In genomic region chr9:37349050-37349449, GRCm38 (mm10) we compare ENCODE assay signal across 9 mouse cellular contexts. TPM values are rescaled to one million over a fixed set of nuclear protein-coding genes. Genes with fewer than 3 reads are reported as not detected.
DNase-seq lines count a peak whose midpoint lies in the region; ATAC-seq and TF ChIP-seq lines count a peak whose summit lies in the region.
"Had no signal": no experiment of that assay in that cellular context is flagged by ENCODE, and none has a peak within 500 bp of the region (broad histone marks: within the 10 kb centered on the region; RNA-seq: fewer than 3 reads in every experiment).

No protein-coding gene starts in this region.

- no peaks in the 10 kb centered on the region for H3K36me3 ChIP-seq in kidney, embryonic 15.5 days
- H3K36me3 ChIP-seq in hindbrain, embryonic 16.5 days (ENCODE audit: control insufficient read depth, insufficient read depth, low read length), result no peaks in the 10 kb centered on the region
- H3K36me3 ChIP-seq in midbrain, embryonic 16.5 days (ENCODE audit: control insufficient read depth, insufficient read depth, low read length), result no peaks in the 10 kb centered on the region

- H3K9ac ChIP-seq in kidney, embryonic 15.5 days, result no peak overlapping the region
- H3K9ac ChIP-seq in hindbrain, embryonic 16.5 days (ENCODE audit: low read depth, low read length), result peak overlapping the region; percentile 90
- H3K9ac ChIP-seq in midbrain, embryonic 16.5 days (ENCODE audit: low read depth, low read length), result peak overlapping the region; percentile 67

- WGBS in kidney, embryonic 15.5 days, result 92% methylated on average over 3 of the region's 3 CpGs
- 94% methylated on average over 3 of the region's 3 CpGs for WGBS in hindbrain, embryonic 16.5 days
- 92% methylated on average over 3 of the region's 3 CpGs for WGBS in midbrain, embryonic 16.5 days

- peak overlapping the region; percentile 76 for H3K4me2 ChIP-seq in kidney, embryonic 15.5 days
- H3K4me2 ChIP-seq in hindbrain, embryonic 16.5 days (ENCODE audit: low read length), result peak overlapping the region; percentile 98
- H3K4me2 ChIP-seq in midbrain, embryonic 16.5 days (ENCODE audit: low read length), result peak overlapping the region; percentile 98

- peaks cover 13% of the 10 kb centered on the region for H3K4me1 ChIP-seq in kidney, embryonic 15.5 days
- H3K4me1 ChIP-seq in cortical plate, adult 2 months (ENCODE audit: control insufficient read depth, insufficient read depth, low read length), result peaks cover 2% of the 10 kb centered on the region; the same call in 1 of the 2 replicates
- H3K4me1 ChIP-seq in hindbrain, embryonic 16.5 days (ENCODE audit: control insufficient read depth, insufficient read depth, low read depth, low read length), result peaks cover 12% of the 10 kb centered on the region
- peaks cover 12% of the 10 kb centered on the region for H3K4me1 ChIP-seq in midbrain, embryonic 16.5 days (ENCODE audit: control insufficient read depth, insufficient read depth, low read length)

- TF ChIP-seq POLR2A in cortical plate, adult 2 months (IDR thresholded peaks at IDR 0.05; ENCODE audit: extremely low read depth, insufficient read depth, low read length), result no peak

- 0 out of 2 replicates have a peak, but pooled peaks cover 3% of the 10 kb centered on the region for H3K27me3 ChIP-seq in kidney, embryonic 15.5 days
- no peaks in the 10 kb centered on the region for H3K27me3 ChIP-seq in hindbrain, embryonic 16.5 days (replicated peaks; ENCODE audit: control insufficient read depth, insufficient read depth, low read length)
- H3K27me3 ChIP-seq in midbrain, embryonic 16.5 days (ENCODE audit: control insufficient read depth, insufficient read depth, low read depth, low read length), result no peaks in the 10 kb centered on the region

- TF ChIP-seq CTCF in cortical plate, adult 2 months (IDR thresholded peaks at IDR 0.05; ENCODE audit: extremely low read depth, insufficient read depth, low read length), result no peak

- no peak for ATAC-seq in kidney, embryonic 15.5 days (replicated peaks; ENCODE audit: low FRiP score)
- ATAC-seq in hindbrain, embryonic 16.5 days, result no peak
- ATAC-seq in midbrain, embryonic 16.5 days, result no peak

- H3K27ac ChIP-seq in kidney, embryonic 15.5 days, result no peak overlapping the region
- peak overlapping the region; percentile 11; the same call in 1 of the 2 replicates for H3K27ac ChIP-seq in cortical plate, adult 2 months (ENCODE audit: insufficient read depth, low read length)
- peak overlapping the region; percentile 90 for H3K27ac ChIP-seq in hindbrain, embryonic 16.5 days (ENCODE audit: low read depth, low read length)
- peak overlapping the region; percentile 85 for H3K27ac ChIP-seq in midbrain, embryonic 16.5 days (ENCODE audit: low read length)

- H3K9me3 ChIP-seq in kidney, embryonic 15.5 days (replicated peaks), result no peaks in the 10 kb centered on the region
- no peaks in the 10 kb centered on the region for H3K9me3 ChIP-seq in hindbrain, embryonic 16.5 days (ENCODE audit: control insufficient read depth, low read length)
- H3K9me3 ChIP-seq in midbrain, embryonic 16.5 days (replicated peaks; ENCODE audit: control insufficient read depth, low read length, poor library complexity, severe bottlenecking), result no peaks in the 10 kb centered on the region

- DNase-seq in kidney, postnatal 4 days, result no peak
- DNase-seq in spleen, postnatal 4 days (ENCODE audit: low spot score in 2 of 2), result no peak
- DNase-seq in adipocyte (ENCODE audit: low spot score), result no peak
- DNase-seq in adrenal gland, adult 18-20 months (ENCODE audit: low spot score in 2 of 2), result no peak

- peak overlapping the region; percentile 84 for H3K4me3 ChIP-seq in kidney, embryonic 15.5 days (replicated peaks)
- peak overlapping the region; percentile 43; the same call in 1 of the 2 replicates for H3K4me3 ChIP-seq in cortical plate, adult 2 months (ENCODE audit: insufficient read depth, low read length)
- peak overlapping the region; percentile 84 for H3K4me3 ChIP-seq in hindbrain, embryonic 16.5 days (ENCODE audit: low read length)
- peak overlapping the region; percentile 63 for H3K4me3 ChIP-seq in midbrain, embryonic 16.5 days (ENCODE audit: low read depth, low read length)

RNA-seq across cellular contexts. Expression of gene Ccdc15, which starts 0.8 kb away (rescaled TPM):
- polyA plus RNA-seq in kidney, embryonic 15.5 days (2015; fragmentation: Nextera tagmentation; extraction: Ambion mirVana), result 7.1 and 8.0 TPM in 2 replicates
- polyA plus RNA-seq in cortical plate, adult 2 months (2012; rRNA removed), result 1.4 and 1.5 TPM in 2 replicates
- 6.1 and 7.1 TPM in 2 replicates for polyA plus RNA-seq in hindbrain, embryonic 16.5 days (2015; fragmentation: Nextera tagmentation; extraction: Ambion mirVana)
- 7.3 and 9.2 TPM in 2 replicates for polyA plus RNA-seq in midbrain, embryonic 16.5 days (2015; fragmentation: Nextera tagmentation; extraction: Ambion mirVana)
- total RNA-seq in adrenal gland, adult 18-20 months (2021), result 1 to 10 TPM; 1.9 to 2.0 TPM

RNA-seq across cellular contexts. Expression of gene Hepacam, which starts 18.1 kb away (rescaled TPM):
- polyA plus RNA-seq in kidney, embryonic 15.5 days (2015; fragmentation: Nextera tagmentation; extraction: Ambion mirVana), result not detected in 2 replicates
- polyA plus RNA-seq in cortical plate, adult 2 months (2012; rRNA removed), result 91.0 and 95.7 TPM in 2 replicates
- 42.0 and 46.2 TPM in 2 replicates for polyA plus RNA-seq in hindbrain, embryonic 16.5 days (2015; fragmentation: Nextera tagmentation; extraction: Ambion mirVana)
- polyA plus RNA-seq in midbrain, embryonic 16.5 days (2015; fragmentation: Nextera tagmentation; extraction: Ambion mirVana), result 14.2 and 28.3 TPM in 2 replicates
- under 1 TPM in 1 of 2 experiments, not detected in 1; 0.36 TPM for total RNA-seq in adrenal gland, adult 18-20 months (2021)
- total RNA-seq: neutrophil, adult 5-6 weeks had no signal

RNA-seq across cellular contexts. Expression of gene Robo4, which starts 52.6 kb away (rescaled TPM):
- 15.8 and 19.6 TPM in 2 replicates for polyA plus RNA-seq in kidney, embryonic 15.5 days (2015; fragmentation: Nextera tagmentation; extraction: Ambion mirVana)
- polyA plus RNA-seq in cortical plate, adult 2 months (2012; rRNA removed), result 6.4 and 6.9 TPM in 2 replicates
- 5.5 and 8.6 TPM in 2 replicates for polyA plus RNA-seq in hindbrain, embryonic 16.5 days (2015; fragmentation: Nextera tagmentation; extraction: Ambion mirVana)
- 4.2 and 5.5 TPM in 2 replicates for polyA plus RNA-seq in midbrain, embryonic 16.5 days (2015; fragmentation: Nextera tagmentation; extraction: Ambion mirVana)
- 10 to 100 TPM; 18.3 to 18.5 TPM for total RNA-seq in adrenal gland, adult 18-20 months (2021)
- total RNA-seq: neutrophil, adult 5-6 weeks had no signal

Comparison
In these comparisons a context has a peak if more than half of its experiments do, and no peak if none do; other contexts are left out.
1. RNA of gene Hepacam, which starts 18.1 kb away (polyA plus RNA-seq): 91.0 to 95.7 TPM in cortical plate, adult 2 months, 42.0 to 46.2 TPM in hindbrain, embryonic 16.5 days and 14.2 to 28.3 TPM in midbrain, embryonic 16.5 days; not detected in kidney, embryonic 15.5 days; every median in the first group is over 10 times any median in the second.
2. Peak in every context shown above with its lines, with median percentiles within 50 percentile points of each other: H3K4me2 ChIP-seq and H3K4me3 ChIP-seq.